Mouse (Mus musculus): ENCODE results near the gene Wnt5a. TPM values are rescaled to one million over a fixed set of nuclear protein-coding genes. Genes with fewer than 3 reads are reported as not detected.

The Wnt5a gene
- total RNA-seq, 2 experiments from 2014 or later = 10.9 to 13.5 TPM

DNA sequence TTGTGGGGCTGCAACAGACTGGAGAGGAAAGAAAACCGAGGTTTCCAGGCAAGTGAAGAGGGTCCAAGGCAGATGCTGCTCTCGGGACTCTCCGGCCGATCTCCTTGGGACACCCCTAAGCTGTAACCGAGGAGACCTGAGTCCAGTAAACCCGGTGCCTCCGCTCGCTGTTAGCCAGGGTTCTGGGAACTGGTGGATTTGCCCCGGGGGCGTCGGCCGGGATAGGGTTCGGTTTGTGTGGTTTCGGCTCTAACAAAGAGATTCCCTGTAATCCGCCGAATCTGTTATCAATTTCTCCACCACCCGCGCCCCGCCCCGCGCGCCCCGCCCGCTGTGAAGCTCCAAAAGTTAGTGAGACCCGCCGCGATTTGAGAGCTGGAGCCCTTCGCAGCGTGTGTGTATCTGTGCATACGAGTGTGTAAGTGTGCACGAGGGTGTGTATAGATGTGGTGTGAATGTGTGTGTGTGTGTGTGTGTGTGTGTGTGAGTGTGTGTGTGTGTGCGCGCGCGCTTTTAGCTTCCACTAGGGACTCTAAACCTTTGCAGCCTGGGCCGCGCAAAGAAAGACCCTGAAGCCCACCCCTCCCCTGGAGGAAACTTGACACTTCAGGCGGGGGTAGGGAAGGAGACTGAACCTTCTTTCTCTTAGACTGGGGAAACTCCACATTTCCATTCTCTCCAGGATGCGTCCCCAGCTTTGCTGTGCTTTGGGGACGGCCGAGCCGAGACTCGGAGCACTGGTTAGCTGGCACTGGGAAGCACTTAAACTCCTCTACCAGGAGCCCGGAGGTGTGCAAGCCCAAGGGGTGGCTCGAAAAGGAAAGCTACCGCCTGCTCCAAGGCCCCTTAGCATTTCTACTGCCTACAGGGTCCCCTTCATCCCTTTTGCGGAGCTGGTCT, 5.1 kb downstream of the Wnt5a start:
- peak; percentile 4 to 34 for DNase-seq

DNA sequence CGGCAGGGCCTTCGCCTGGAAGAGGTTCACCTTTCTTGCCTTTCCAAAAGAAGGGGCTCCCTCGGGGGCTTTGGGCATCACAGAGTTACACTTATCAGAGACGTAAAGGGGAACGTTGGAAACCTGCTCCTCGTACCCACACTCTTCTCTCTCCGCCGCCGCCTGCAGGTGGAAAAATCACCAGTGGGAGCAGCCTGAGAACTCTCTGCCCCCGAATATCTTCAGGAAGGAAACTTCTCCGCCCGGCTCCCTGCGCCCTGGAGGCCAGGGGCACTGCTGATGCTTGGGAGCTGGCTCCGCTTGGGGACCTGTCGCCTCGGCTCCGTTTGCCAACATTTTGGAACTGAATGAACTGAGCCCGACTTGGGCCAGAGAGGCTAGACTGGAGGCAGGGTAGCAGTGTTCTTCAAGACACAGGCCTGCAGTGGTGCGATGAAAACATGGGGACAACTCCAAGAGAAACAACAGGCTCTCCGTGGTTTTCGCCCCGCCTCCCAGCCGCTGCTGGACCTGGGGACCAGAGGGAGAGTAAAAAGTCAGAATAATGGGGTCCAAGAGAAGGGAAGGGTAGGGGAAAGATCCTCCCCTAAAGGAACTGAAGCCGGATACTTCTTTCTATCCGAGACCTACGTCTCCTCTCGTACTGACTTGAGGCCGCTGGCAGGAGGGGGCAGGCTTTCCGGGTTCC, 5.9 kb downstream of the Wnt5a start:
- DNase-seq = peak; percentile 32 to 55

DNA sequence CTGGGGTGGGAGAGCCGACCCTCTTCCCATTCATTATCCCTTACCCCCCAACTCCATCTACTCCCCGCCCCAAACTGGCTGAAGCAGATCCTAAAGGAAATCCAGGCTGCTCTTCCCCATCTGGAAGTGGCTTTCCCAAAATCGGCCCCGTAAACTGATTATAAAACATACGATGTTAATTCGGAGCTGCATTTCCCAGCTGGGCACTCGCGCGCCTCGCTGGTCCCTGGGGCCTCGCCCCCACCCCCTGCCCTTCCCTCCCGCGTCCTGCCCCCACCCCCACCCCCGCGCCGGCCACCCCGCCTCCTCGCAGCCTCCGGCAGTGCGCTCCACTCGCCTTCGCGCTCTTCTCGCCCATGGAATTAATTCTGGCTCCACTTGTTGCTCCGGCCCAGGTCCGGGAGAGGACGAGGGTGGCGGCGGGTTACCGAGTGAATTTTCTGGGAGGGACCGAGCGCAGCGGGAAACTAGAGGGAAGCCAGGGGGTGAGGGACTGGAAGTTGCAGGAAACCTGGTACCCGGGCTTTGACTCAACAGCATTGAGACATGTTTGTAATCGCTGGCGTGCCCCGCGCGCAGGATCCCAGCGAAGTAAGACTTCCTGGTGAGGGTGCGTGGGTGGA, 6.6 kb downstream of the Wnt5a start:
- peak; percentile 26 to 47 for DNase-seq

DNA sequence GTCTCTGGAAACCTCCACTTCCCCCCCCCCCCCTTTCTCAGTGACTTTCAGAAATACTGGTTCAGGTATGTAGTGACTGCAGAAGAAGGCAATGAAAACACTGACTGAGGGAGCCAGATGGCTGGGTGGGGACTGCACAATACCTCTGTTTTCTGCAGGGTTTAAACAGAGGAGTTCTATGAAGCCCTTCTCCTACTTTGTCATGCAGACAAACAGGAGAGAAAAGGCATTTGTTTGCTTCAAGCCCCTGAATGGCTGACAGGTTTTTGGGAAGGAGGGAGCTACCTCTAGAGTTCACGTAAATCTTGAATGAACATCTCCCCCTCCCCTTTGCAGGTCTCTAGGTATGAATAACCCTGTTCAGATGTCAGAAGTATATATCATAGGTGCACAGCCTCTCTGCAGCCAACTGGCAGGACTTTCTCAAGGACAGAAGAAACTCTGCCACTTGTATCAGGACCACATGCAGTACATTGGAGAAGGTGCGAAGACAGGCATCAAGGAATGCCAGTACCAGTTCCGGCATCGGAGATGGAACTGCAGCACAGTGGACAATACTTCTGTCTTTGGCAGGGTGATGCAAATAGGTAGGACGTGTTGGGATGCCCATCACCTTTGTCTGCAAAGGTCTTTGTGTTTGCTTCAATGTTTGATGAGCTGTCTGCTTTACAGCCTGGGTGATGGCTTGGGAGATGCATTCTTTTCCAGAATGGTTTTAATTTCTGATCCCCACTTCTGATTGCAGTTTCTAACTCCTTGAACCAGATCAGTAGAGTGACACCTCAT, 8.4 kb downstream of the Wnt5a start:
- DNase-seq = no peak

DNA sequence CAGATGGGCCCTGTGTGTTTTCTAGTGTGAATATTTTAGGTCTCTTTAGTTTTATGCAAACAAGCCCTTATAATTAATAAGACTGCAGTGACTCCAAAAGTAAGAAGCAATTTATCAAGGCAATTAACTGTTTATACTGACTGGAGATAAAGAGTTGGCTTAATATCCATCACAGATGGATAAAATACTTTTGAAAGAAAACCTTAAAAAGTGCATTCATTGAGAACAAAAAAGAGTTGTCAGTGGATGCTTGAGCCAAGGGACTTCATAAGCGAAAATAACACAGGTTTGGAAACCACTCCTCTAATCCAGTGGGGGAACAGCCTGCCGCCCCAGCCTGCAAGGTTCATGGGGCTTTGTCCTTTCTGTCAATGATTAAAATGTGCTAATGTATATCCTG, 9.6 kb downstream of the Wnt5a start:
- no peak for DNase-seq

DNA sequence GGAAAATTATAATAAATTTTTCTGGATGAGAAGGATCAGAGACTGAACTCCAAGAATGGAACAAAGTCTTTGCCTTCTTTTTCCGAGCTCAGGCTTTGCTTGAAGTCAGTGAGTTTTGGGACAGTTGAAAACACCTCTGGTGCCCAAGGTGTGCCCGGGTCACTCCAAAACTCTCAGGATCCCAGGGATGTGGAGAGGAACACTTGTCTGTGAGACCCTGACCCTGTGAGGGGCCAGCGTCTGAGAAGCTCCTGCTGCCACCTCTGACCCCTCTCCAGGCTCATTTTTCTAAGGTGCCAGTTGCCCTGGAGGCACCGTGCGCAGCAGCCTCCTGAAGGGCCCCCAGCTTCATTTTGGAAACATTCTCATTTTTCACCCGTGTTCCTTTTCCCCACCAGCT, 10.8 kb downstream of the Wnt5a start:
- DNase-seq = no peak

DNA sequence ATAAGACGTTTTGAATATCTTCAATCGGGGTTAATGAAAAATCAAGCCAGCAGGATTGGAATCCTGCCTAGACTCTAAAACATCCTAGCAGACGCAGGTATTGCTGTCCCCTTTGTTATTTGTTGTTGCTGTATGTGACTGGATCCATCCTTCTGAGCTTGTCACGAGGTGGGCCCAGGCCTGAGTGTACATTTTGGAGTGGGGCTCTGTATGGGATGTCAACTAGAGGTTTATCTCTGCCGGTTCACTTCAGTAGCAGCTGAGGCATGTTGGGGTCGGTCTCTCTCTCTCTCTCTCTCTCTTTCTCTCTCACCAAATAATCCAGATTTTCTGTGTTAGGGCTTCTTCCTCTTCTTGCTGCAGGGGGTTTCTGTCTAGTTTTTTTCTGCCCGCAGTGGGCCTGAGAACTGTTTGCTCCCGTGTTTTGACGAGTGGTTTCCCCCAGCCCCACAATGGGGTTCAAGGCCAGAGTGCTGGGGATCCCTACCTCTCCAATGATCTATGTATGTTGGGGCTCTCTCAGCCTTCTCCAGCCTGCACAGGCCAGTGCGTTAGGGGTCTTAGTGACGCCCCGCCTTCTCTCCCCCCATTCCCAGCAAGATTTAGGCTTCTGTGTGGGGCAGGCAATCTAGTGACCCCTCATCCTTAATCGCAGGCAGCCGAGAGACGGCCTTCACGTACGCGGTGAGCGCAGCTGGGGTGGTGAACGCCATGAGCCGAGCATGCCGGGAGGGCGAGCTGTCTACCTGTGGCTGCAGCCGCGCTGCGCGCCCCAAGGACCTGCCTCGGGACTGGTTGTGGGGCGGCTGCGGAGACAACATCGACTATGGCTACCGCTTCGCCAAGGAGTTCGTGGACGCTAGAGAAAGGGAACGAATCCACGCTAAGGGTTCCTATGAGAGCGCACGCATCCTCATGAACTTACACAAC, 13.3 kb downstream of the Wnt5a start:
- no peak for DNase-seq

DNA sequence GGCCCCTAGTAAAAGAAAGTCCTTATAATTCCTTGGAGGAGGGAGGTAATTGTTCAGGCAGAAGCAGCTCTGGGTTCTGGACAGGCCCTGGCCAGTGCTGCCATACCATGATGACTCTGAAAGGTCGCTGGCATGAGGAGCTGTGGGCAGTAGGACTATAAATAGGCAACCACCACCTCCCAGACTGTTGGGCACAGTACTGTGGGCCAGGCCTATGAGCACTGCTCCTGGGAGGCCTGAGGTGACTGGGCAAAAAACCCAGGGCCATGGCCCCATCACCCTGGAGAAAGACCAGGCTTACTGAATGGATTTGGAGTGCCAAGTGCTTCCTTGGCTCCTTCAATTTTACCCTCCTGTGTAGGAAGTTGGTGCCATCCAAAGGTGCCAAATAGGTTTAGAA, 16.6 kb downstream of the Wnt5a start:
- peak; percentile 40 to 71 for DNase-seq

DNA sequence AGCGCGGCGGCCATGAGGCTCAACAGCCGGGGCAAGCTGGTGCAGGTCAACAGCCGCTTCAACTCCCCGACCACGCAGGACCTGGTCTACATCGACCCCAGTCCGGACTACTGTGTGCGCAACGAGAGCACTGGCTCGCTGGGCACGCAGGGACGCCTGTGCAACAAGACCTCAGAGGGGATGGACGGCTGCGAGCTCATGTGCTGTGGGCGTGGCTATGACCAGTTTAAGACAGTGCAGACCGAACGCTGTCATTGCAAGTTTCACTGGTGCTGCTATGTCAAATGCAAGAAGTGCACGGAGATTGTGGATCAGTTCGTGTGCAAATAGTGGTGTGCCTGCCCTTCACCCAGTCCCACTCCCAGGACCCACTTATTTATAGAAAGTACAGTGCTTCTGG, 18.1 kb downstream of the Wnt5a start:
- no peak for DNase-seq

DNA sequence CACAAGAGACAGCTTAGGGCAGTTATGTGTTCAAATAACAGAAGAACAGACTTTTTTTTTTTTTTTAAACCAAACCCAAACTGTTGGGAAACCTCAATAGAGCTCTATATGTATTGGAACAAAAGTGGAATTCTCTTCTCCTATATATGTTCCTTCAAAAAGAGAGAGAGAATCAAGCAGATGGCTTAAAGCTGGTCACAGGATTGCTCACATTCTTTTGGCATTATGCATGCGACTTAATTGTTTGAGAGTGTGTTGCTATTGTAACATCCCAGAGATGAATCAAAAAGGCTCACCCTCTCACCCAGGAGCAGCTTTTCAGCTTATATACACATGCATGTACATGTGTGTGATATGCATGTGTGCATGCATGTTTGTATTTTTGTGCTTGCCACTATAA, 21.0 kb downstream of the Wnt5a start:
- DNase-seq = no peak

DNA sequence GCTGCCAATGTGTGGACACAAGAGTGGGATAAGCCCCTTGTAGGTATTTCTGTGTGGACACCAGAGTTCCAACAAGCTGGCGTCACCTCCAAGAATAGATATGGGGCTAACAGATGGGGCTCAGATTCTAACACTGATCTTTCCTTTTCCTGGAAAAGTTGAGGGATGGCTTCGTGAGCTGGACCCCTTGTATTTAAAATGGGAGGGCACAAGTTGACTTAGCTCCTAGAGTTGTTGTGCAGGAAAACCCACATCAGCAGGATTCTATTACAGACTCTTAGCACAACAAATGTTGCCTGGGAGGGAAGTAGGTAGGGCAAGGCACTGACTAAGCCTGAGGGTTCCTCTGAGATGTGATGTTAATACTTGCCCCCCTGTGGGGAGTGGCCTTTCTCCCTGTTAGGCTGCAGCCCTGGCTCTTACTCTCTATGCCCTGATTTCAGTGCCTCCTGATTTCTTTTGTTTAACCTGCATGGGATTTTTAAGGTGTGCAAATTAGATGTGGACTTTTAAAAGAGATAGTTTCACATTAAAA, 23.7 kb downstream of the Wnt5a start:
- no peak for DNase-seq

DNA sequence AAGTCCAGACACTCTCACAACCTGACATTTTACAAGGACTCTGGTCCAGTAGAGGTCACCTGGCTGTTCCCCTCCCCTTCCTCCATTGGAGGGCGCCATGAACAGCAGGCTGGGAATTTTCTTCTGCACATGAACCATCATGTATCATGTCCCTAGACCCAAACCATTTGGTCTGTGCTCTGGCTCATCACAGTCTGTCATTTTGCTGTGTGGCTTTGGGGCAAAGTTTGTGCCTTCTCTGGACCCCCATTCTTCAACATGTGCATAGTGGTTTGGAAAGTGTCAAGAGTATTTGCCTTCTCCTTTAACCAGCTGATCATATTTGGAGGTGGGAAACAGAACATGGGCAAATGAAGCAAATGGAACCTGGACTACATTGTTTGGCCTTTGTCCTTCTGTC, 27.0 kb downstream of the Wnt5a start:
- no peak for DNase-seq

DNA sequence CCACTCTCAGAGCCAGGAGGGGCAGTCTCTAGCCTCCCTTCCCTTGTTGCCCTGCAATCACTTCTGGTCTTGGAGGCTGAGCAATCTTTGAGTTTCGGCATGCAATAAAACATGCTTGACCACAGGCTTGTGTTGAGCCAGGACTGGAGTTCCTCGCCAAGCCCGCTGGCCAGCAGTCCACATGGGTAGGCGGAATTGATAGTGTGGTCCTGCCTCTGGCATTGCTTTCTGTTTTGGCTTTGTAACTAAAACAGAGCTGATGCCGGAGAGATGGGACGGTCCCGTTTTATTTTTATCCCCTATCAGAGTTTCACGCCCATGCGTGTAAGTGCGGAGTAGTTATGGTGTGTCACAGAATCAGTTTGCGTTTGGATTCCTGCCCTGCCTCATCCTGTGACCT, 28.4 kb downstream of the Wnt5a start:
- DNase-seq = peak; percentile 84 to 86

DNA sequence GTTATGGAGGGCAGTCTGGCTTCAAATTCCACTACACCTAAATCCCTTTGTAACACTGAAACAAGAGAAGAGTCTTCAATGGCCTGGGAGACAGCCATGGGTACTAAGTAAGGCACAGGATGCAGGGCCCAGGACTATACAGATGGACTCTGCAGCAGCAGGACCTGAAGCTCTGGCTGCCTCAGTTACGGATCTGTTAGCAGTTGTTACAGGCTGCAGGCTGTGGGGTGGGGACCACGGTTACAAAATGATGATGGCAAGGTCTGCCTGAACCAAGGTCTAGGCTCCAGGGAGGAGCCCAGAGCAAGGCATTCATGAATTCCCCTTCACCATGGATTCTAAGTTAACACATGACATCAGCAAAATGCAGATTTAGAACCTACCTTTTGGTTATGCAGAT, 29.3 kb downstream of the Wnt5a start:
- no peak for DNase-seq

DNA sequence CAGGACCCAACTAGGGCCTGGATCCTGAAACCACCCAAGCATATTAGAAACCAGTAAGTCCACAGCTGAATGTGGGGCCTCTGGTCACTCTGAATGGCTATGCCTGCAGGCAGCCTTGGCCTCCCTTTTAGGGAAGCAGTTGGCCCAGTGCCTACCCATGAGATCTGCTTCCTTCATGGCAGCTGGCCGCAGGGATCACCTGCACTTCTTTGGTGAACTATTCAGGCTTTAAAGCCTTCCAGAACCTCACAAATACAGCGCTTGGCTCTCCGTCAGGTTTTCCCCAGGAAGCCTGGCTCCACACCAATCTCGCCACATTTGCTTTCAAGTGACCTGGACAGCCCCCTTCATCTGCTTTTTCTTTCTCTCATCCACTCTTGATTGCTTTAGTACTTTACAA, 31.3 kb downstream of the Wnt5a start:
- DNase-seq = peak; percentile 35 to 60

DNA sequence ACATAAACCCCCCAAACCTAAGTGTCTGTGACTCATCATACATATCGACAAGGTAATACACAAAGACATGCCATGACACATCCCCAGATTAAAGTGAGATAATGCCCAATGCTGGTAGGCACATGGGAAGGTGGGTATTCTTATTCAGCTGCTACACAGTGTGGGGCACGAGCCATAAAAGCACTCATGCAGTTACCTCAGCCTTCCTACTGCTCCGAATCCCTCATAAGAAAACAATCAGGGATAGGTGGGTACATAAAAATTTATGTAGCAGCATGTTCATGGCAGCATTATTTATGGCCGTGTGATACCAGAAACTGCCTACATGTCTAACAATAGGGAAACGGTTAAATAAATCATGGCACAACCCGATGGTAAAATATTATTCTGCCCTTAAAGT, 35.0 kb downstream of the Wnt5a start:
- DNase-seq = no peak

DNA sequence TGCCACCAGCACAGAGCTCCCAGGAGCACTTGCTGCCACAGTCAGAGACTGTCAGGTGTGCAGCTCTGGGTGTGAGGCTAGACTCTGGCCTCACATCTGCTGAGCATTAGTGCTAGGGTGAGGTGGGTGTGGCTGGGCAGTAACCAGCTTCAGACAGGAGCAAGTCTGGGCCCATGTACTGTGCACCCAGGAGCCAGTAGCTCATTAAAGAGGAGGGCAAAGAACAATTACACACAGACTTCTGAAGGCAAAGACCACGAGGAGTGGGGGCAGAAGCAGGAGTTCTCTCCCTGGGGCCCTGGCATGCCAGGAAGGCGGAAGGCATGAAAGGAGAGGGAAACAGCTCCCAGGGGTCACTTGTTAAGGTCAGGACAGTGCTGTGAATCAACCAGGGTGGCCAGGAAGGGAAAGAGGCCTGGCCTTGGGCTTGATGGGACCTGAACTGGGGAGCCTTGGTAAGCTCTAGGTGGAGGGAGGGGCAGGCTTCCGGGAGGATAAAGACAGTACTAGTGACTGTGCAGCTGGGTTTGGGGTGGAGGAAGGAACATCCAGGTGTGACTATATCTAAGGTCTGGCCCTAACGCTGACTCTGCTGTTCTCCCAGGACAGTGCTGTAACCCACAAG, 37.7 kb downstream of the Wnt5a start:
- DNase-seq = no peak

DNA sequence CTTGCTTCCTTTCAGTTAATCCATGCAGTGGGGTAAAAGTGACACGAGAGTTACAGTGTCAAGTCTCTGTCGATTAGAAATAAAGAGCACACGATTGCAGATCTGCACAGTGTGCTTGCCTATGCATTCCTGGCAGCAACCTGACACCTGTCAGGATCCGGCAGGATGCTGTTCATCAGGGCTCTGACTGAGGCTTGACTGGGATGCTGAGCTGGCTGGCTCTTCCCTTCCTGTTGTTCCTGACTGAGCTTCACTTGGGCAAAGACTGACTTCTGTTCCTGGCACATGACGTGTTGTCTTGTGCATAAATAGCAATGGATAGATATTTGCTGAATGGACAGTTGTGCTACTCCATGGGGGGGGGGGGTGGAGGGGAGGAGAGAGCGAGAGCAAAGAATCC, 57.3 kb downstream of the Wnt5a start:
- DNase-seq = no peak

All from heart, adult 18-20 months (tissue).